ENCODE assay signal across 8 mouse cellular contexts in the genomic region with DNA sequence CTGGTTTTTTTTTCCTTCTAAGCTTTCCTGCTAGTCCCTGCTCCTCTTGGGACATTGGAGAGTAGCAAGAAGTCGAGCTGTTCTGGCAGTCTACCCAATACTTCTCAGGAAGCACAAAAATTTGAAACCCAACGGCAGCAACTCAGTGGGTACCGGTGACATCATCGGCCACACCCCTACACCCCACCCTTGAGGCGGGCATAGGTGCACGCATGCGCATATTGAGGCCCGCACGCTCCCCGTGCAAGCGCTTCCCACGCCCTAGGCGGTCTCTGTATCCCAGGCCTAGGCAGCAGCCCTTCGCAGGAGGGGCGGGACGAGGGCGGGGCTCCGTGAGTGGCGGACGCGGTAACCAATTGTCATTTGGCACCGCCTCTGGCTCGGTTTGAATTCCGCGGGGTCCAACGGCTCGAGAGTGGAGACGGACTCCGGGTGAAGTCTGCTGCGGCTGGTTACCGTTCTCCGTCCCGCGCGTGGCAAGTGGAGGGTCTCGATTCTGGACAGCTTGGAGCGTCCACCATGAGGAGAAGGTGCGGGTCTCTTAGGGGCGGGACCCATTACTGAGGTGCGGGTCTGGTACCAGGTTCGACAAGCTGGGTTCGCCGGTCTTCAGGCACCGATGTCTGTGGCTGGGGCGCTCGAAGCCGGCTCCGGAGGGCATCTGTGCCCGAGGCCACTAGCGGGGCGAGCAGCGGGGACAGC. TPM values are rescaled to one million over a fixed set of nuclear protein-coding genes. Genes with fewer than 3 reads are reported as not detected.
DNase-seq lines count a peak whose midpoint lies in the region; ATAC-seq lines count a peak whose summit lies in the region.

A gene (plus strand): TSS at position 389 of the 702 bp plus-strand sequence.

- peaks cover 27% of the 10 kb centered on the region for H3K36me3 ChIP-seq in hindbrain, embryonic 14.5 days (replicated peaks; ENCODE audit: control insufficient read depth, insufficient read depth)

- peak within 1 kb of the TSS; percentile 77 for H3K4me3 ChIP-seq in hindbrain, embryonic 14.5 days (replicated peaks; ENCODE audit: low read length)

- no peaks in the 10 kb centered on the region for H3K9me3 ChIP-seq in hindbrain, embryonic 14.5 days (ENCODE audit: control insufficient read depth, low read length)

- no peaks in the 10 kb centered on the region for H3K27me3 ChIP-seq in hindbrain, embryonic 14.5 days (ENCODE audit: control insufficient read depth, insufficient read depth, low read length)

- ATAC-seq in hindbrain, embryonic 14.5 days (ENCODE audit: low FRiP score) = peak; percentile 99

- peak within 1 kb of the TSS; percentile 63 for H3K9ac ChIP-seq in hindbrain, embryonic 14.5 days

- H3K4me1 ChIP-seq in hindbrain, embryonic 14.5 days (replicated peaks; ENCODE audit: control insufficient read depth, insufficient read depth, low read length) = 0 out of 2 replicates have a peak, but pooled peaks cover 7% of the 10 kb centered on the region

- WGBS in hindbrain, embryonic 14.5 days = under 1% methylated on average over 52 of the region's 52 CpGs

- H3K4me2 ChIP-seq in hindbrain, embryonic 14.5 days (replicated peaks) = peak within 1 kb of the TSS; percentile 99

- H3K27ac ChIP-seq in hindbrain, embryonic 14.5 days = peak within 1 kb of the TSS; percentile 51

- DNase-seq in R1 (ENCODE audit: low read depth, low spot score) = peak; percentile 97
- DNase-seq in cerebellum, postnatal 25 days = peak; percentile 99 to 100
- DNase-seq in frontal cortex, postnatal 25 days (ENCODE audit: low spot score in 2 of 2) = peak; percentile 98 to 99
- peak; percentile 98 for DNase-seq in hindbrain, embryonic 14.5 days (ENCODE audit: low spot score)
- DNase-seq in layer of hippocampus, postnatal 36 days = peak; percentile 99
- peak; percentile 98 for DNase-seq in lung, postnatal 36 days
- DNase-seq in retina, postnatal 1 day = peak; percentile 98
- peak; percentile 98 to 99 for DNase-seq in urinary bladder, adult 18-20 months (ENCODE audit: low spot score in 2 of 2)

RNA-seq across cellular contexts. Expression of the gene that starts here (rescaled TPM):
- polyA plus RNA-seq in hindbrain, embryonic 14.5 days (2014; fragmentation: Nextera tagmentation; extraction: Ambion mirVana) = 33.0 and 39.3 TPM in 2 replicates
- 1 to 10 TPM; 1.5 to 2.4 TPM for total RNA-seq in layer of hippocampus, postnatal 36 days (2021)

Comparison
In these comparisons a context has a peak if more than half of its experiments do, and no peak if none do; other contexts are left out.
1. Peak in every context shown above with its lines: DNase-seq, ATAC-seq, H3K4me3 ChIP-seq and H3K27ac ChIP-seq.